8 mouse cellular contexts compared by ENCODE assay signal in genomic region chr17:23551416-23551815, GRCm38 (mm10). TPM values are rescaled to one million over a fixed set of nuclear protein-coding genes. Genes with fewer than 3 reads are reported as not detected.
DNase-seq lines count a peak whose midpoint lies in the region; ATAC-seq lines count a peak whose summit lies in the region.

No protein-coding gene starts in this region.

- ATAC-seq in erythroblast, adult 5-6 weeks (replicated peaks; ENCODE audit: low FRiP score, poor library complexity, severe bottlenecking), result no peak
- no peak for ATAC-seq in liver, embryonic 11.5 days (replicated peaks; ENCODE audit: low FRiP score)

- peak overlapping the region; percentile 96 for H3K4me2 ChIP-seq in liver, embryonic 11.5 days

- H3K27ac ChIP-seq in liver, embryonic 11.5 days (ENCODE audit: low read depth, low read length), result no peak overlapping the region

- H3K4me3 ChIP-seq in erythroblast, embryonic 14.5 days (replicated peaks), result peak overlapping the region; percentile 74
- peak overlapping the region; percentile 64 for H3K4me3 ChIP-seq in liver, embryonic 11.5 days (ENCODE audit: low read depth, low read length)

- DNase-seq in thymus, postnatal 14 days, result peak; percentile 29
- no peak for DNase-seq in thymus, postnatal 0 days (ENCODE audit: low spot score)
- DNase-seq in liver, embryonic 11.5 days (ENCODE audit: low spot score), result no peak
- DNase-seq in urinary bladder, postnatal 4 days (ENCODE audit: low spot score in 2 of 2), result no peak
- DNase-seq in embryo, embryonic 10.5 days (ENCODE audit: low spot score), result no peak
- DNase-seq in spleen, adult 18-20 months, result no peak

- peaks cover 8% of the 10 kb centered on the region for H3K36me3 ChIP-seq in erythroblast, embryonic 14.5 days (ENCODE audit: control insufficient read depth)
- no peaks in the 10 kb centered on the region for H3K36me3 ChIP-seq in liver, embryonic 11.5 days (ENCODE audit: control insufficient read depth, insufficient read depth, low read length)

- no peaks in the 10 kb centered on the region for H3K27me3 ChIP-seq in erythroblast, embryonic 14.5 days (ENCODE audit: control insufficient read depth)
- H3K27me3 ChIP-seq in liver, embryonic 11.5 days (replicated peaks; ENCODE audit: control insufficient read depth, insufficient read depth, low read length), result no peaks in the 10 kb centered on the region

- peaks cover 54% of the 10 kb centered on the region for H3K4me1 ChIP-seq in erythroblast, embryonic 14.5 days (ENCODE audit: control insufficient read depth)
- H3K4me1 ChIP-seq in liver, embryonic 11.5 days (replicated peaks; ENCODE audit: control insufficient read depth, insufficient read depth, low read length), result peaks cover 8% of the 10 kb centered on the region; the same call in 1 of the 2 replicates

- H3K9me3 ChIP-seq in erythroblast, embryonic 14.5 days (ENCODE audit: control insufficient read depth, low read length), result no peaks in the 10 kb centered on the region
- H3K9me3 ChIP-seq in liver, embryonic 11.5 days (ENCODE audit: control insufficient read depth, low read length), result no peaks in the 10 kb centered on the region

- H3K9ac ChIP-seq in liver, embryonic 11.5 days (ENCODE audit: low read depth, low read length), result no peak overlapping the region

RNA-seq across cellular contexts. Expression of gene Zfp213, which starts 12.6 kb away (rescaled TPM):
- 0.22 and 0.26 TPM in 2 replicates for polyA plus RNA-seq in erythroblast, embryonic 14.5 days (2012)
- total RNA-seq in erythroblast, adult 5-6 weeks (2015; ENCODE audit: low replicate concordance), result 1.7 and 2.5 TPM in 2 replicates
- total RNA-seq in erythroblast, adult 5-6 weeks (2017; ENCODE audit: low replicate concordance), result 0.34 and 2.5 TPM in 2 replicates
- 14.6 and 14.9 TPM in 2 replicates for polyA plus RNA-seq in thymus, postnatal 0 days (2015; fragmentation: Nextera tagmentation; extraction: Ambion mirVana)
- polyA plus RNA-seq in liver, embryonic 11.5 days (2014; fragmentation: Nextera tagmentation; extraction: Ambion mirVana), result 14.3 and 14.8 TPM in 2 replicates

RNA-seq across cellular contexts. Expression of gene Zfp13, which starts 47.9 kb away (rescaled TPM):
- polyA plus RNA-seq in erythroblast, embryonic 14.5 days (2012), result 0.03 TPM in 1 of 2 replicates, not detected in the other
- not detected in 2 replicates for total RNA-seq in erythroblast, adult 5-6 weeks (2015; ENCODE audit: low replicate concordance)
- total RNA-seq in erythroblast, adult 5-6 weeks (2017; ENCODE audit: low replicate concordance), result not detected in 2 replicates
- 1.5 and 1.7 TPM in 2 replicates for polyA plus RNA-seq in thymus, postnatal 0 days (2015; fragmentation: Nextera tagmentation; extraction: Ambion mirVana)
- polyA plus RNA-seq in liver, embryonic 11.5 days (2014; fragmentation: Nextera tagmentation; extraction: Ambion mirVana), result 5.6 and 6.3 TPM in 2 replicates

RNA-seq across cellular contexts. Expression of gene Zscan10, which starts 49.2 kb away (rescaled TPM):
- polyA plus RNA-seq in erythroblast, embryonic 14.5 days (2012), result not detected in 2 replicates
- not detected in 2 replicates for total RNA-seq in erythroblast, adult 5-6 weeks (2015; ENCODE audit: low replicate concordance)
- not detected in 2 replicates for total RNA-seq in erythroblast, adult 5-6 weeks (2017; ENCODE audit: low replicate concordance)
- 0.05 and 0.08 TPM in 2 replicates for polyA plus RNA-seq in thymus, postnatal 0 days (2015; fragmentation: Nextera tagmentation; extraction: Ambion mirVana)
- polyA plus RNA-seq in liver, embryonic 11.5 days (2014; fragmentation: Nextera tagmentation; extraction: Ambion mirVana), result 0.12 and 0.25 TPM in 2 replicates

Comparison
In these comparisons a context has a peak if more than half of its experiments do, and no peak if none do; other contexts are left out.
1. RNA of gene Zfp213, which starts 12.6 kb away (polyA plus RNA-seq): 14.3 to 14.8 TPM in liver, embryonic 11.5 days and 14.6 to 14.9 TPM in thymus, postnatal 0 days; 0.22 to 0.26 TPM in erythroblast, embryonic 14.5 days; every median in the first group is over 10 times any median in the second.